Mouse (Mus musculus): ENCODE data around the gene Myo18a.

Gene Myo18a

GRCm38 (mm10) chr11:77872236-77872635, 109.2 kb downstream of the Myo18a start:
- DNase-seq (ENCODE audit: low spot score) = peak; percentile 48

- DNase-seq (ENCODE audit: low spot score) = no peak
These were observed 109.6 kb downstream of the Myo18a start for GRCm38 (mm10) chr11:77872685-77873084.

- no peak for DNase-seq (ENCODE audit: low spot score)
These were observed 110.1 kb downstream of the Myo18a start for GRCm38 (mm10) chr11:77873116-77873515.

GRCm38 (mm10) chr11:77874685-77875231, 111.7 kb downstream of the Myo18a start:
- no peak for DNase-seq (ENCODE audit: low spot score)

GRCm38 (mm10) chr11:77875269-77875668, 112.2 kb downstream of the Myo18a start:
- no peak for DNase-seq (ENCODE audit: low spot score)

- DNase-seq (ENCODE audit: low spot score) = no peak
These were observed 113.1 kb downstream of the Myo18a start for GRCm38 (mm10) chr11:77875847-77876759.

GRCm38 (mm10) chr11:77876760-77877148, 113.7 kb downstream of the Myo18a start:
- DNase-seq (ENCODE audit: low spot score) = no peak

GRCm38 (mm10) chr11:77884524-77885245, 121.6 kb downstream of the Myo18a start:
- DNase-seq (ENCODE audit: low spot score) = peak; percentile 35

GRCm38 (mm10) chr11:77885246-77885575, 122.2 kb downstream of the Myo18a start:
- DNase-seq (ENCODE audit: low spot score) = peak; percentile 72

GRCm38 (mm10) chr11:77887373-77887960, 124.4 kb downstream of the Myo18a start:
- DNase-seq (ENCODE audit: low spot score) = peak; percentile 76

- no peak for DNase-seq (ENCODE audit: low spot score)
These were observed 125.8 kb downstream of the Myo18a start for GRCm38 (mm10) chr11:77888846-77889245.

- DNase-seq (ENCODE audit: low spot score) = no peak
These were observed 126.4 kb downstream of the Myo18a start for GRCm38 (mm10) chr11:77889484-77889883.

GRCm38 (mm10) chr11:77890648-77891258, 127.7 kb downstream of the Myo18a start:
- no peak for DNase-seq (ENCODE audit: low spot score)

GRCm38 (mm10) chr11:77892883-77893282, 129.8 kb downstream of the Myo18a start:
- no peak for DNase-seq (ENCODE audit: low spot score)

- no peak for DNase-seq (ENCODE audit: low spot score)
These were observed 130.2 kb downstream of the Myo18a start for GRCm38 (mm10) chr11:77893283-77893682.

GRCm38 (mm10) chr11:77893787-77894718, 131.0 kb downstream of the Myo18a start, which contains the start of gene Pipox:
TSS of gene Pipox (minus strand) at chr11:77894096.
- peak; percentile 83 for DNase-seq (ENCODE audit: low spot score)

- DNase-seq (ENCODE audit: low spot score) = no peak
These were observed 131.9 kb downstream of the Myo18a start for GRCm38 (mm10) chr11:77894967-77895366.

- DNase-seq (ENCODE audit: low spot score) = no peak
These were observed 133.0 kb downstream of the Myo18a start for GRCm38 (mm10) chr11:77896011-77896410.

GRCm38 (mm10) chr11:77896480-77896819, 133.4 kb downstream of the Myo18a start:
- DNase-seq (ENCODE audit: low spot score) = no peak

GRCm38 (mm10) chr11:77896820-77897805, 134.1 kb downstream of the Myo18a start:
- peak; percentile 48 for DNase-seq (ENCODE audit: low spot score)

Data from embryo, embryonic 10 days (tissue).